ENCODE assay signal across 11 mouse cellular contexts in genomic region chr1:191802820-191803655, GRCm38 (mm10). TPM values are rescaled to one million over a fixed set of nuclear protein-coding genes. Genes with fewer than 3 reads are reported as not detected.
DNase-seq lines count a peak whose midpoint lies in the region; ATAC-seq and TF ChIP-seq lines count a peak whose summit lies in the region.
"Had no signal": no experiment of that assay in that cellular context is flagged by ENCODE, and none has a peak within 500 bp of the region (broad histone marks: within the 10 kb centered on the region; RNA-seq: fewer than 3 reads in every experiment).

No protein-coding gene starts in this region.

- no peak for TF ChIP-seq CTCF in layer of hippocampus, adult 2 months (conservative IDR thresholded peaks at IDR 0.05)
- no peak for TF ChIP-seq CTCF in Patski (IDR thresholded peaks at IDR 0.05)
- TF ChIP-seq CTCF in embryonic fibroblast, embryonic 13.5 days (IDR thresholded peaks at IDR 0.05; ENCODE audit: borderline replicate concordance, insufficient read depth, low read length): no peak

- WGBS in limb, embryonic 15.5 days: 51% methylated on average over 10 of the region's 10 CpGs
- 78% methylated on average over 10 of the region's 10 CpGs for WGBS in midbrain, embryonic 14.5 days
- WGBS in midbrain, embryonic 11.5 days: 78% methylated on average over 10 of the region's 10 CpGs

- peak; percentile 41 to 65 for DNase-seq in layer of hippocampus, adult 2 months (ENCODE audit: low spot score in 2 of 2)
- no peak for DNase-seq in layer of hippocampus, postnatal 10 days (ENCODE audit: low spot score in 2 of 2)
- no peak for DNase-seq in Patski (ENCODE audit: low read depth, low spot score)
- no peak for DNase-seq in midbrain, embryonic 14.5 days
- no peak for DNase-seq in midbrain, embryonic 11.5 days (ENCODE audit: low spot score, missing footprints)
- DNase-seq in thymus, postnatal 0 days (ENCODE audit: low spot score): no peak
- DNase-seq: cerebellum, postnatal 36 days; thymus, postnatal 14 days had no signal

- no peak overlapping the region for H3K27ac ChIP-seq in layer of hippocampus, adult 2 months
- 0 out of 2 replicates have a peak overlapping the region, but pooled peaks have one; percentile 11 for H3K27ac ChIP-seq in embryonic fibroblast, embryonic 13.5 days (ENCODE audit: insufficient read depth, low read length)
- peak overlapping the region; percentile 43; the same call in 1 of the 2 replicates for H3K27ac ChIP-seq in limb, embryonic 15.5 days
- H3K27ac ChIP-seq in midbrain, embryonic 14.5 days (replicated peaks; ENCODE audit: low read depth, low read length): no peak overlapping the region
- no peak overlapping the region for H3K27ac ChIP-seq in midbrain, embryonic 11.5 days (ENCODE audit: low read depth, low read length)
- H3K27ac ChIP-seq: neural tube, embryonic 13.5 days had no signal

- H3K4me2 ChIP-seq in limb, embryonic 15.5 days: no peak overlapping the region
- no peak overlapping the region for H3K4me2 ChIP-seq in midbrain, embryonic 14.5 days (ENCODE audit: low read length)
- no peak overlapping the region for H3K4me2 ChIP-seq in midbrain, embryonic 11.5 days
- H3K4me2 ChIP-seq: neural tube, embryonic 13.5 days had no signal

- ATAC-seq in Patski: peak; percentile 39
- no peak for ATAC-seq in limb, embryonic 15.5 days (ENCODE audit: insufficient number of reproducible peaks, low FRiP score, low TSS enrichment, low read depth)
- ATAC-seq in midbrain, embryonic 14.5 days (ENCODE audit: low FRiP score, low TSS enrichment): no peak
- no peak for ATAC-seq in midbrain, embryonic 11.5 days (ENCODE audit: low FRiP score)

- H3K36me3 ChIP-seq in limb, embryonic 15.5 days: no peaks in the 10 kb centered on the region
- H3K36me3 ChIP-seq in midbrain, embryonic 14.5 days (ENCODE audit: control insufficient read depth, insufficient read depth, low read length): no peaks in the 10 kb centered on the region
- H3K36me3 ChIP-seq in midbrain, embryonic 11.5 days (ENCODE audit: control insufficient read depth, insufficient read depth, low read length): no peaks in the 10 kb centered on the region
- H3K36me3 ChIP-seq: neural tube, embryonic 13.5 days had no signal

- TF ChIP-seq POLR2A in embryonic fibroblast, embryonic 13.5 days (IDR thresholded peaks at IDR 0.05; ENCODE audit: low read depth, low read length): no peak

- in situ Hi-C loops in Patski (cut with MboI; ENCODE audit: low pct_unique_long_range_greater_than_20kb): loop anchor here (25.0 kb wide), 1 partner anchor 441 kb away; no protein-coding TSS in a partner anchor

- POLR2A ChIA-PET in Patski (lab: Charles Lee): interaction anchor here (0.6 kb wide), 1 partner anchor 49 kb away, joined by 3 read pairs; no protein-coding TSS in a partner anchor

- peaks cover 9% of the 10 kb centered on the region for H3K4me1 ChIP-seq in embryonic fibroblast, embryonic 13.5 days (ENCODE audit: control insufficient read depth, insufficient read depth, low read length)
- H3K4me1 ChIP-seq in limb, embryonic 15.5 days: peaks cover 7% of the 10 kb centered on the region; the same call in 1 of the 2 replicates
- no peaks in the 10 kb centered on the region for H3K4me1 ChIP-seq in midbrain, embryonic 14.5 days (ENCODE audit: control insufficient read depth, insufficient read depth, low read length)
- H3K4me1 ChIP-seq in midbrain, embryonic 11.5 days (ENCODE audit: control insufficient read depth, insufficient read depth, low read length): no peaks in the 10 kb centered on the region

- CTCF ChIA-PET in Patski (lab: Charles Lee): interaction anchor here (0.9 to 1.7 kb wide), 4 partner anchors 11 to 218 kb away, joined by 3 to 5 read pairs (median 4); no protein-coding TSS in a partner anchor

- H3K27me3 ChIP-seq in Patski: no peaks in the 10 kb centered on the region
- no peaks in the 10 kb centered on the region for H3K27me3 ChIP-seq in limb, embryonic 15.5 days
- no peaks in the 10 kb centered on the region for H3K27me3 ChIP-seq in midbrain, embryonic 14.5 days (ENCODE audit: control insufficient read depth, insufficient read depth, low read length)
- no peaks in the 10 kb centered on the region for H3K27me3 ChIP-seq in midbrain, embryonic 11.5 days (ENCODE audit: control insufficient read depth, insufficient read depth, low read length)
- H3K27me3 ChIP-seq: neural tube, embryonic 13.5 days had no signal

- H3K4me3 ChIP-seq in layer of hippocampus, adult 2 months: no peak overlapping the region
- no peak overlapping the region for H3K4me3 ChIP-seq in embryonic fibroblast, embryonic 13.5 days (ENCODE audit: insufficient read depth, low read length)
- H3K4me3 ChIP-seq in limb, embryonic 15.5 days: no peak overlapping the region
- no peak overlapping the region for H3K4me3 ChIP-seq in midbrain, embryonic 14.5 days (replicated peaks; ENCODE audit: low read depth, low read length)
- H3K4me3 ChIP-seq in midbrain, embryonic 11.5 days (ENCODE audit: low read depth, low read length): no peak overlapping the region
- H3K4me3 ChIP-seq: neural tube, embryonic 13.5 days had no signal

- no peaks in the 10 kb centered on the region for H3K9me3 ChIP-seq in limb, embryonic 15.5 days
- H3K9me3 ChIP-seq in midbrain, embryonic 14.5 days (ENCODE audit: control insufficient read depth, low read length): no peaks in the 10 kb centered on the region
- no peaks in the 10 kb centered on the region; the same call in 1 of the 2 replicates for H3K9me3 ChIP-seq in midbrain, embryonic 11.5 days (ENCODE audit: control insufficient read depth, low read length)
- H3K9me3 ChIP-seq: neural tube, embryonic 13.5 days had no signal

- H3K9ac ChIP-seq in limb, embryonic 15.5 days: no peak overlapping the region
- no peak overlapping the region for H3K9ac ChIP-seq in midbrain, embryonic 14.5 days (replicated peaks; ENCODE audit: low read length)
- no peak overlapping the region for H3K9ac ChIP-seq in midbrain, embryonic 11.5 days (ENCODE audit: low read length)
- H3K9ac ChIP-seq: neural tube, embryonic 13.5 days had no signal

RNA-seq across cellular contexts. Expression of gene Nek2, which starts 18.2 kb away (rescaled TPM):
- total RNA-seq in layer of hippocampus, adult 2 months (2021): 1 to 10 TPM; 1.0 to 1.3 TPM
- total RNA-seq in layer of hippocampus, postnatal 10 days (2021): 1 to 10 TPM; 3.5 to 4.1 TPM
- 34.7 TPM for polyA plus RNA-seq in Patski (2021)
- polyA plus RNA-seq in embryonic fibroblast, embryonic 13.5 days (2011; ENCODE audit: insufficient read length, low read depth, missing spikeins): 13.6 and 20.9 TPM in 2 replicates
- 24.2 and 25.4 TPM in 2 replicates for polyA plus RNA-seq in limb, embryonic 15.5 days (2015; fragmentation: Nextera tagmentation; extraction: Ambion mirVana)
- 3.3 and 10.5 TPM in 2 replicates for polyA plus RNA-seq in midbrain, embryonic 14.5 days (2014; fragmentation: Nextera tagmentation; extraction: Ambion mirVana)
- 46.5 and 51.7 TPM in 2 replicates for polyA plus RNA-seq in midbrain, embryonic 11.5 days (2014; fragmentation: Nextera tagmentation; extraction: Ambion mirVana)
- 49.8 and 53.1 TPM in 2 replicates for polyA plus RNA-seq in thymus, postnatal 0 days (2015; fragmentation: Nextera tagmentation; extraction: Ambion mirVana)

Comparison
In these comparisons a context has a peak if more than half of its experiments do, and no peak if none do; other contexts are left out.
1. DNase-seq: peak in layer of hippocampus, adult 2 months (2 of 2); none in layer of hippocampus, postnatal 10 days (0 of 2), Patski (single experiment), midbrain, embryonic 14.5 days (single experiment), midbrain, embryonic 11.5 days (single experiment) and thymus, postnatal 0 days (single experiment).
2. H3K27ac ChIP-seq: peak in embryonic fibroblast, embryonic 13.5 days (single experiment) and limb, embryonic 15.5 days (single experiment); none in layer of hippocampus, adult 2 months (single experiment), midbrain, embryonic 14.5 days (single experiment) and midbrain, embryonic 11.5 days (single experiment).